Mouse (Mus musculus) thymus, adult 2 months (tissue): Measurements from ENCODE around the gene Unc119b.

Experiments
- CTCF ChIP-seq: fragments of 200-500 bp; IDR thresholded peaks from 2 replicates; pipeline ENCODE4 v1.5.1; 2012; ENCODE audit warnings: mild to moderate bottlenecking, control low read depth, low read length, moderate library complexity, borderline replicate concordance; ENCODE audit not compliant: control insufficient read depth, poor library complexity, insufficient read depth; ENCODE audit errors: extremely low read depth
- POLR2A ChIP-seq: fragments of 200-500 bp; IDR thresholded peaks from 2 replicates; pipeline ENCODE4 v1.6.1; 2012; ENCODE audit warnings: mild to moderate bottlenecking, low read length, control low read depth, moderate library complexity; ENCODE audit not compliant: control insufficient read depth, poor library complexity, insufficient read depth; ENCODE audit errors: extremely low read depth

- TF ChIP-seq CTCF (no peak), POLR2A (no peak)
Observed at GRCm38 (mm10) chr5:115160655-115161054, 25.9 kb upstream of the Unc119b start.
